Mouse (Mus musculus) olfactory bulb, adult 2 months (tissue): ENCODE results near the gene Olfr329-ps.

Experiments
- CTCF ChIP-seq: fragments of 200-500 bp; IDR thresholded peaks from 2 replicates; pipeline ENCODE4 v1.5.1; 2012; ENCODE audit warnings: low read depth, mild to moderate bottlenecking, low read length, moderate library complexity; ENCODE audit not compliant: insufficient read depth
- POLR2A ChIP-seq: fragments of 200-500 bp; IDR thresholded peaks from 2 replicates; pipeline ENCODE4 v1.6.1; 2012; ENCODE audit warnings: mild to moderate bottlenecking, low read depth, low read length, moderate library complexity; ENCODE audit not compliant: insufficient read depth

GRCm38 (mm10) chr11:58577430-58577829 is 31.2 kb upstream of the Olfr329-ps start, which contains the start of gene Olfr325:
- TF ChIP-seq CTCF = no peak
- TF ChIP-seq POLR2A = no peak
